Mouse (Mus musculus) ES-E14 (cell line): Measurements from ENCODE around the gene Tceal5. TPM values are rescaled to one million over a fixed set of nuclear protein-coding genes. Genes with fewer than 3 reads are reported as not detected.
"Not testable (repeated sequence)": the region's sequence is repeated elsewhere in the genome, so short reads cannot be mapped to it uniquely, and the experiment has no call there.

Source experiments
- DNase-seq: peaks from one replicate; pipeline ENCODE4 v3.0.0-alpha.2; 2013; ENCODE audit warnings: low read depth, low spot score
- H3K27ac ChIP-seq: 2 replicates; pipeline ENCODE4 v1.5.1; 2012; ENCODE audit warnings: low read depth, mild to moderate bottlenecking, low read length, moderate library complexity, mixed read lengths; ENCODE audit not compliant: poor library complexity, insufficient read depth, severe bottlenecking
- H3K36me3 ChIP-seq: 2 replicates; pipeline ENCODE4 v1.6.1; 2012; ENCODE audit warnings: mild to moderate bottlenecking, low read length, moderate library complexity, mixed read lengths; ENCODE audit not compliant: control insufficient read depth, poor library complexity, insufficient read depth, severe bottlenecking
- H3K4me1 ChIP-seq, 2 experiments: fragments of 150-350 bp in 1 of 2; sonication (generic) in 1 of 2; 2 replicates each; pipeline ENCODE4 v1.6.1; 2012; ENCODE audit warnings: low read length in 2 of 2, mild to moderate bottlenecking in 1 of 2, mixed read lengths in 1 of 2; ENCODE audit not compliant: control insufficient read depth in 2 of 2, insufficient read depth in 2 of 2, poor library complexity in 1 of 2
- H3K4me3 ChIP-seq, 2 experiments: fragments of 150-350 bp in 1 of 2; sonication (generic) in 1 of 2; 2 replicates each; pipeline ENCODE4 v1.5.1; 2012; ENCODE audit warnings: low read length in 2 of 2, low read depth in 1 of 2, mild to moderate bottlenecking in 1 of 2, mixed read lengths in 1 of 2; ENCODE audit not compliant: insufficient read depth in 1 of 2, poor library complexity in 1 of 2, severe bottlenecking in 1 of 2
- H3K9ac ChIP-seq: 2 replicates; pipeline ENCODE4 v1.6.1; 2012; ENCODE audit warnings: low read depth, mild to moderate bottlenecking, low read length, mixed read lengths; ENCODE audit not compliant: poor library complexity, insufficient read depth, severe bottlenecking
- H3K9me3 ChIP-seq: fragments of 150-350 bp; sonication (generic); 2 replicates; pipeline ENCODE4 v1.6.1; 2012; ENCODE audit warnings: low read depth, mild to moderate bottlenecking, low read length; ENCODE audit not compliant: control insufficient read depth, insufficient read depth
- CHD2 ChIP-seq: IDR thresholded peaks from 2 replicates; pipeline ENCODE4 v1.6.1; 2014; ENCODE audit warnings: mild to moderate bottlenecking, low read depth, low read length, inconsistent platforms
- HCFC1 ChIP-seq: IDR thresholded peaks from 2 replicates; pipeline ENCODE4 v1.6.1; 2012; ENCODE audit warnings: low read length, inconsistent platforms, borderline replicate concordance; ENCODE audit not compliant: insufficient read depth
- MAFK ChIP-seq: IDR thresholded peaks from 2 replicates; pipeline ENCODE4 v1.6.1; 2014; ENCODE audit warnings: mild to moderate bottlenecking, low read depth, low read length, inconsistent platforms; ENCODE audit not compliant: insufficient read depth
- ZC3H11A ChIP-seq: IDR thresholded peaks from 2 replicates; pipeline ENCODE4 v1.6.1; 2012; ENCODE audit warnings: low read depth, mild to moderate bottlenecking, inconsistent platforms, low read length, borderline replicate concordance
- ZNF384 ChIP-seq: IDR thresholded peaks from 2 replicates; pipeline ENCODE4 v1.6.1; 2012; ENCODE audit warnings: low read depth, low read length, inconsistent platforms
- in situ Hi-C, 2 experiments: fragments of 600-800 bp; cut with MboI; formaldehyde crosslinking; loops; one replicate each; pipeline ENCODE4 v1.15.1; 2025; ENCODE audit warnings: low sequenced_read_pairs in 2 of 2, inconsistent platforms in 1 of 2; ENCODE audit not compliant: unreplicated experiment in 2 of 2
- total RNA-seq: library from RNA; depleted of rRNA; stranded (reverse); fragments of 300-350 nt; gene quantifications from 2 replicates; pipeline ENCODE4 v1.2.3, GENCODE M21; 2012

Tceal5 gene
- total RNA-seq, 1 experiment: 6.2 TPM

GRCm38 (mm10) chrX:136223714-136224113 is 20.0 kb upstream of the Tceal5 start:
- H3K9ac ChIP-seq: no peak overlapping the region
- DNase-seq: no peak
- H3K4me3 ChIP-seq: no peak overlapping the region
- no peak overlapping the region for H3K27ac ChIP-seq
- no peaks in the 10 kb centered on the region for H3K36me3 ChIP-seq
- in situ Hi-C loops: no loop called here
- no peaks in the 10 kb centered on the region for H3K4me1 ChIP-seq
- TF ChIP-seq HCFC1 (no peak), CHD2 (no peak), ZC3H11A (no peak), ZNF384 (no peak), MAFK (no peak)
- H3K9me3 ChIP-seq: no peaks in the 10 kb centered on the region

GRCm38 (mm10) chrX:136216303-136216702 is 12.6 kb upstream of the Tceal5 start:
- H3K36me3 ChIP-seq: no peaks in the 10 kb centered on the region; the same call in 1 of the 2 replicates
- H3K27ac ChIP-seq: no peak overlapping the region
- in situ Hi-C loops: no loop called here
- no peak overlapping the region for H3K9ac ChIP-seq
- H3K4me1 ChIP-seq: no peaks in the 10 kb centered on the region
- TF ChIP-seq HCFC1 (no peak), ZC3H11A (no peak)
- H3K9me3 ChIP-seq: no peaks in the 10 kb centered on the region
- no peak overlapping the region for H3K4me3 ChIP-seq
- DNase-seq: no peak

GRCm38 (mm10) chrX:136214729-136215677 is 11.3 kb upstream of the Tceal5 start, which contains the start of the genes Tceal7 and Bex1:
Gene Tceal7 (plus strand): TSS chrX:136214779.
Gene Bex1 (minus strand): TSS chrX:136215513.
- DNase-seq: not testable (repeated sequence)
- peak within 1 kb of the TSS; percentile 82 for H3K9ac ChIP-seq

GRCm38 (mm10) chrX:136213396-136213795 is 9.7 kb upstream of the Tceal5 start:
- Histone ChIP-seq H3K27ac (no peak overlapping the region), H3K36me3 (no peaks in the 10 kb centered on the region; the same call in 1 of the 2 replicates), H3K4me1 (no peaks in the 10 kb centered on the region), H3K9me3 (no peaks in the 10 kb centered on the region), H3K9ac (no peak overlapping the region), H3K4me3 (no peak overlapping the region)
- TF ChIP-seq HCFC1 (no peak), ZC3H11A (no peak), CHD2 (no peak), ZNF384 (no peak), MAFK (no peak)
- no peak for DNase-seq
- in situ Hi-C loops: no loop called here

More at GRCm38 (mm10) chrX:136214729-136215677, 11.3 kb upstream of the Tceal5 start, which contains the start of the genes Tceal7 and Bex1:
- H3K27ac ChIP-seq, H3K36me3 ChIP-seq, H3K4me1 ChIP-seq, in situ Hi-C loops, H3K9me3 ChIP-seq: not testable (repeated sequence)
- peak within 1 kb of the TSS; percentile 67 to 78 for H3K4me3 ChIP-seq

GRCm38 (mm10) chrX:136204406-136204805 is 730 bp upstream of the Tceal5 start:
- no peak for TF ChIP-seq ZNF384
- TF ChIP-seq CHD2: no peak
- no peak for TF ChIP-seq HCFC1
- no peak for TF ChIP-seq MAFK
- TF ChIP-seq ZC3H11A: no peak
- Histone ChIP-seq H3K9me3 (no peaks in the 10 kb centered on the region), H3K4me1 (no peaks in the 10 kb centered on the region), H3K27ac (no peak overlapping the region), H3K9ac (no peak overlapping the region), H3K4me3 (no peak overlapping the region), H3K36me3 (no peaks in the 10 kb centered on the region)
- in situ Hi-C loops: no loop called here
- no peak for DNase-seq
